Mouse (Mus musculus): ENCODE results near the gene Nfatc2.

DNA sequence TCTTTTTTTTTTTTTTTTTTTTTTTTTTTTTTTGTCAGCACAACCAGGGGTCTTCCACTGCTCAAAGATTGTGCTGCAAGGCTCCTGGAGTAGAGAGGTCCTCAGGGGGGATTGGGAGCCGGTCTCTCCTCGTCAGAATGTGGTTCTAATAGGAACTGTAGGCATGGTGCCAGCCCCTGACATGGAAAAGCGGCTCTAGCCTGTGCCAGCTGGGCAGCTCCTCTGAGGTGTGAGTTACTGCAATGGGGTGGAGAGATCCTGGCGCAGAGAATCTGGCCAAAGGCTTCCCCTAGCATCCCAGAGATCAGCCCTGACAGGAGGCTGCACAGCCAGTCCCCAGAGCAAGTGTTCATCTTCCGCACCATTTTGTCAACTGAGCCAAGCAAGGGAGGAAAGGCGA is 120.8 kb downstream of the Nfatc2 start:
- no peak for TF ChIP-seq CTCF (IDR thresholded peaks at IDR 0.05; ENCODE audit: borderline replicate concordance, control insufficient read depth, extremely low read depth, insufficient read depth, low read length, poor library complexity)
- no peak for TF ChIP-seq POLR2A (IDR thresholded peaks at IDR 0.05; ENCODE audit: control insufficient read depth, extremely low read depth, insufficient read depth, low read length, poor library complexity)
